Mouse (Mus musculus) left cerebral cortex, adult 8-10 months (tissue): Measurements from ENCODE around the gene Kcnj6. TPM values are rescaled to one million over a fixed set of nuclear protein-coding genes. Genes with fewer than 3 reads are reported as not detected.

ENCODE experiments used
- DNase-seq, 2 experiments: peaks; one replicate each; pipeline ENCODE4 v3.0.0; 2022; ENCODE audit warnings: low spot score in 2 of 2
- total RNA-seq, 4 experiments: library from RNA; stranded (reverse); gene quantifications; 2 replicates each; pipeline ENCODE4 v1.2.4; 2022

The Kcnj6 gene
- 10 to 100 TPM; 60.5 to 72.2 (median 66.7) TPM for total RNA-seq

DNA sequence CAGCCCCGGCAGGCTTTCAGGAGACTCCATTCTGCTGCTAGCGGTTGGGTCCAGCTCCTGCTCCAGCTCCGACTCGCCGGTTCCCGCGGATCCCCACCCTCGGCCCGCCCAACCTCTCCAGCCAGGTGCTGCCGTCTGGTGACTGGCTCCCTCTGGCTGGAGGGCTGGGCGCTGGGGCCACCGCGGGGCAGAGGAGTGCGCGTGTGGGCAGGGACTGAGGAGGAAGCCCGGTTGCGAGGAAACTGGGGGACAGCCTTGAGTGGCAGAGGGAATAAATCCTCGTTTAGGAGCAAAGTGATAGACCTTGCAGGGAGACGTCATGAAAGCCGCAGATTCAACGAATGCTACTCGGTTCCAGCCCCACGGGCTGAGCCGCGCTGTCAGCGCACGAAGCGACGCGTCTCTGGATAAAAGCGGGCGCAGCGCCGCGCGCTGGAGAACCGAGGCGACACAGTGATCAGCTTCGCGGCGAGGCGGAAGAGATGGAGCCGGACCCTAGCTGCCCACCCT is at the start of gene Kcnj6:
Gene Kcnj6, minus strand, starts transcription at position 362 of the 510 bp plus-strand sequence.
- peak; percentile 61 to 66 for DNase-seq

DNA sequence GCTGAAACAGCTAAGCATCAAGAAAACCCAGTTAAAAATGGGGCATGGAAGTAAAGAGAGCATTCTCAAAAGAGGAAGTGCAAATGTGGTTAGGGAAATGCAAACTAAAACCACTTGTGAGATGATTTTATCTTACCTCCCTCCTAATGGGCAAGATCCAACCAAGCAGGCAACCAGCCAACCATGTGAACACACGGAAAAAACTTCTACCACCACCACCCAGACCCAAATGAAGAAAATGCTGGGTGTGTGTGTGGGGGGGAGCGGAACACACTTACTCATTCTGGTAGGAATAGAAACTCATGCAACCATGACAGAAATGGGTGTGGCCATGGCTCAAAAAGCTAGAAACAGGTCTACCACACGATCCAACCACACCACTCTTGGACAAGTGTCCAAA is 12.4 kb upstream of the Kcnj6 start:
- no peak for DNase-seq

DNA sequence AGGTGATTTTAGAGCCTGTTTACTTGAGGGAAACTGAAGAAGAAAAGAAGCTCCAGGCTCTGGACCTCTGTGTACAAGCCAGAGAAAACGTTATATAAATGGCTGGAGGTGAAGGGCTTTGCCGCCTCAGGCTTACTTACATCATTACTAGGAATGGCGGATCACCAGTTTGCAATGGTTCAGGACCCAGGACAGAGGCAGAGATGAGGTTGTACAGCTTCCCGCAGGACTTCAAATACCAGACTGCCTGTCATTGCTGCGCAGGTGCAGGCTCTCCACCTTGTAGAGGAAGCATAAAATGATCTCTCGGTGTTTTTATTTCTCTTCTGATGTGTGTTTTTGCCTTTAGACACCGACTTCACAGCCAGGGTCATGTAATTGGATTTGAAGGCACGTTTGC is 7.1 kb upstream of the Kcnj6 start:
- DNase-seq, result no peak

DNA sequence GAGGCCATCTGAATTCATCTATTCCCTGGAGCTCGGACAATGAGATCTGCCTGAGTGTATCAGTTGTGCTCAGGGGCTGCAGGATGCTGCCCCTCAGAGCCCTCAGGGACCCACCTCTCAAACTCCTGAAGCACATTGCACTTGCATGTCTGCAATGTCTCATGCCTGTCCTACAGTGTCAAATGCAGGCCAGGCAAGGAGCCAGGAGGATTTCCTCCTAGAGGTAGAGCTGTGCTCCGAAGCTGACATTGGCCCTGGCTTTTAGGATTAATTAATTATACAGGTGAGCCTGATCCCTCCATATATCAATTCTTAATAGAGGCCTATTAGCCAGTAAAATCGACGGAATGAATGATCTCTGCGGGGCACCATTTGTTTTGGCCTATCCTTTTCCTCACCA is 2.0 kb upstream of the Kcnj6 start:
- no peak for DNase-seq

- no peak for DNase-seq
Observed at GRCm38 (mm10) chr16:94999019-94999418, 1.5 kb upstream of the Kcnj6 start.

GRCm38 (mm10) chr16:94996791-94997281 is 665 bp downstream of the Kcnj6 start:
- peak; percentile 23 to 34 for DNase-seq

DNA sequence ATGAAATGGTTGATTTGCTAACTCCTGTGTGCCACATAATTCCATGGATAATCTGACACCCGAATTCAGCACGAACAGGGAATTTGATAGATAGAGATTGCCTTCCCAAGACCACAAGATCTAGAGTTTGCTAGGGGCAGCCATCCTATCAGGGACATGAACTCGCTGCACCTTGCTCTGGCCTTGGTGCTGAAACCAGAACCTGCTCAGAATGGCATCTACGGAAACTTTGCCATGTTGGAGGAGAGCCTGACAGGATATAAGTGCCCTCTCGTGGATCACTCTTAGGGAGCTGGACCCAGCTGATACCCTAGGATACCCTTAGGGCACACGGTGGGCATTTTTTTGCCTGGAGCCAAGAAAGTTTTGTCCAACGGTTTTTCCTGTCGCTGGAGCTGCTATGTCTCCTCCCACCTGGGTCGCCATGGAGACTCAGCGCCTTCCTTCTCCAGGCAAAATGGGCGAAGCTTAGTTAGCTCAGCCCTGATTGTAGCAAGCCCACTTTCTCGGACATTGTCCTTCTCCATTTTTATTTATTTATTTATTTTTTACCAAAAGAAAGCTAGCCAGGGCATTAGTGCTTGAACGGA is 1.9 kb downstream of the Kcnj6 start:
- no peak for DNase-seq

DNA sequence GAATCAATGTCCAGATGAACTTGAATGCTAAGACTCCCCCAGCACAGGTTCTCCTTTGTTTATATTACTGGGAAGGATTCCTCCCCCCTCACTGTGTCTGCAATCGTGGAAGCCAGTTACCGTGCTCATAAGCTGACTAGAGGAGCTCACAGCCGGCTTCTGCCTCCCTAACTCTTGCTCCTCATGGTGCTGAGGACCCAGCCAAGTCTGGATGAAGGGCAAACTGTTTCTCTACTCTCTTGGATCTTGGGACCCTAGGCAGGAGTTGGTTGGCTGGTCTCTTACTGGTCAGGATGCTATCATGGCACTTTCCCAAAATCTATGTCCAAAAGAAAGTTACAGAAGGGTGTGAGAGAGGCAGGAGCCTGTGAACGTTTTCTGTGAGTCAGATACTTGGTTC is 2.6 kb downstream of the Kcnj6 start:
- DNase-seq, result no peak

DNA sequence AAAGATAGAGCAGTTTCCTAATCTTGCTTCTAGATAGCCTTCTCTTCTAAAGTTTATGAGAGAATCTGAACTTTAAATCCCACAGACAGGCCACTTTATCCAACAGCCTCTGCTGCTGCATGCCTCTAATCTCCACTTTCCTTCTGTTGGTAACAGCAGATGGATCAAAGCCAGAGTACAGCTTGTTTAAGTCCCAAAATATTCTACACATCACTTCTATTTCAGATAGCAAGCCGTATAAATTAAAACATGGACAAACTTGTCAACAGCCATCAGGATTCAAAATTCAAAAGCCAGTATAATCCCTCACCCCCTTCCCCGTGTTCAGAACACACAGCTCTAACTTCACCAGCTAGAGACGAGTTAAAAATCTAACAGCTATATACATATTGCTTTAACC is 3.4 kb downstream of the Kcnj6 start:
- no peak for DNase-seq

DNA sequence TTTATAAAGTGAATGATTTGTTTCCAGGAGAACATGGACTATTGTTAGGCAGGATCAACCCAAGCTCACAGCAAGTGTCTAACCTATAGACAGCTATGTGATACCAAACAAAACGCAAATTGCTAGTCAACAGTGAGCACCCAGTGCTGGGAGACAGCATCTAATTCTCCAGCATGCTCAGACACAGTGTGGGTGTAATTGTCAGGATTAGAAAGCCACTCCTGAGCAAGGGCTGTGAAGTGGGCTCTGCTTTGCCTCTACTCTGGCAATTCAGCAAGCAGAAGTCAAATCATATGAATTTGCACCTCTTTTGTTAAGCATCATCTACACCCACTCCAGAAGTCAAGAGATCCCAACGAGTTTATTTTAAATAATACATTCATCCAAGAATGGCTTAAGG is 7.4 kb downstream of the Kcnj6 start:
- DNase-seq, result peak in 1 of 2 experiments; percentile 21

GRCm38 (mm10) chr16:94986731-94987130 is 10.8 kb downstream of the Kcnj6 start:
- peak in 1 of 2 experiments; percentile 67 for DNase-seq

- no peak for DNase-seq
Observed at GRCm38 (mm10) chr16:94984263-94984662, 13.2 kb downstream of the Kcnj6 start.

- DNase-seq, result peak in 1 of 2 experiments; percentile 68
Observed at GRCm38 (mm10) chr16:94980374-94980773, 17.1 kb downstream of the Kcnj6 start.

- DNase-seq, result no peak
Observed at GRCm38 (mm10) chr16:94979499-94979898, 18.0 kb downstream of the Kcnj6 start.

GRCm38 (mm10) chr16:94972080-94972855 is 25.2 kb downstream of the Kcnj6 start:
- no peak for DNase-seq

DNA sequence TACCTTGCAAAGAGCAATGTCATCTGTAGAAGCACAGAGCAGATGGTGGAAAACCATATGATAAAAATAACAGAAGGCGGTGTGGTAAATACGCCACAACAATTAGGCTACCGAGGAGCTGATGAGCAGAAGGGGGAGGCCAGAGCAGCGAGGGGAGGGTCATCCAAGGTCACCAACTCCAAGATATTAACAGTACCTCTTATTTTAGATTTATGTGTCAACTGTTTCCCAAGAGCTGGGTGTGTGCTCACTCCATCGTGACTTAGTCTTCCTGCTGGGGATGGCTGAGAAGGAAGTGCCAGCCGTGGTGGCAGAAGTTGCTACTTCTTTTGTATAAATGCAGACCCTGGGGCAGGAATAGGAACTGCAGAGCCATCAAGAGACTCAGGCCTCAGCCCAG is 28.6 kb downstream of the Kcnj6 start:
- DNase-seq, result no peak

DNA sequence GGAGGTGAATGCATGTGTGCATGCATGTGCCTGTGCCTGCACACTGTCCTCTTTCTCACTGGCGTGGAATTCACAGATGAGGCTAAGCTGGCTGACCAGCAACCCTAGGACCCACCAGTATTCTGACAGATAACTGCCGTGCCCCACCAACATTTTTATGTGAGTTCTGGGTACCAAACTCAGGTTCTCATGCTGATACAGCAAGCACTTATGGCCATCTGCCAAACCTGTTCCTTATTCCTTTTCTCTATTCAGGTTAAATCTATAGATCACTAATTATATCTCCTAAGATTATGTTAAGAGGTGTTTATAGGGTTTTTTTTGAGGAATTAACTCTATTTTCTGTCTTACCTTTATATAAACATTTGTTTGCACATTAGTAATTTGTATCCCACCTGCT is 29.0 kb downstream of the Kcnj6 start:
- no peak for DNase-seq

DNA sequence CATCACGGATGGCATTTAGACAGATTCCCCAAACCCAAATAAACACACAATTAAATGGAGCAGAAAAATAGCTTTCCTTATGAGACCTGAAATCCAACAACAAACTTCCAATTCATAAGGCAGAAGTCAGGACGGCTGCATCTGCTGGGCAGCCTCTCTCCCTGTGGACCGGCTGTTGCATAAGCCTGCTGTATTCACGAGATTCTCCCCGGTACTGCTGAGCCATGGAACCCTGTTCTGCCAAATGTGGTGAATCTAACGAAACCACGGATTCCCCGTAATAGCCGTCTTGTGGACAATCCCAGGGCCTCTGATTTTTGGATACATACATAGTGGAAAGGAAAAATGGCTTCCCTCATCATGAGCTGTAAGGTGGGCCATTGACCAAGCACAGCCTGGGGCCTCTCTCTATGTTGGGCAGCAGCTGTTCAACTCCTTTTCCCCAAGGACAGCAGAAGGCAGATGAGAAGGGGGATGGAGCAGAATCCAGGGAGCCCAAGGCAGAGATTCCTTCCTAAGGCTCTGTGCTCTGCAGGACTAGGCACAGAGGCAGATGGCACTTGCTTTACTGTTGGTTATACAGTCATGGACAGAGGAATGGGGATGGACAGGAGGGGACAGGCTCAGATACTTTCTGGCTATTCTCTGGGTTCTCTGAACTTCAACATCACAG is 40.2 kb downstream of the Kcnj6 start:
- DNase-seq, result no peak

GRCm38 (mm10) chr16:94956410-94956809 is 41.1 kb downstream of the Kcnj6 start:
- no peak for DNase-seq

DNA sequence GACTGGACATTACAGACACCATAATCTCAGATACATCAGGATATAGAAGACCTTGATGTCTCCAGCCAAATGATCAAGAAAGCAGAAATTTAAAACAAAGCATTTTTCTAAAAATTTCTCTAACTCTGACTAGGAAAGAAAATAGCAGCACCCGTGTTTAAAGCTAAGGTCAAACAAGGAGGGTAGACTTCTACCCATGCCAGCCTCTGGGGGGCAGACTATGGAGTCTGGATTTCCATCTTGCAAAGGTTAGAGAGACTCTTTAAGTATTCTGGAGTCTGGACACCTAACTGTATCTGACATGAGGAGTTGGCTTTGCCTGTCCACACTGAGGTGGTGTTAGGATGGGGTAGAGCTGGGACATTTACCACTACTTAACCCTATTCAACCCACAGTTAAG is 44.2 kb downstream of the Kcnj6 start:
- DNase-seq, result no peak

DNA sequence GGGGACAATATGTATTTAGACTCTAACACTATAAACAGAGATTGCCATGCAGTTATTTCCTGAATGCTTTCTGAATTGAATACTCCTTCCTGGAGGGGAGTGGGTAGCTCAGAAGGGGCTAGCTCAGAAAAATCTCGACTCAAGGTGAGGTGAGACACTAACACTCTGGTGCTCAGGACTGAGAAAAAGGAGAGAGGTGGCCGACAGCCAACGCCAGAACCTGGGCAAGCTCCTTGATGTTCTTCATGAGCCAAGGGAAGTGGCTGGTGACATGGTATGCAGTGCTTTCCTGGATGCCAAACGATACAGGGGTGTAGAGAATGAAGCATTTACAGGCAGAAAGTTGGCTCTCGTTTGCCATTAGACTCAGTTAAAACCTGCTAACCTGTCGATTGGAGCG is 48.3 kb downstream of the Kcnj6 start:
- no peak for DNase-seq

DNA sequence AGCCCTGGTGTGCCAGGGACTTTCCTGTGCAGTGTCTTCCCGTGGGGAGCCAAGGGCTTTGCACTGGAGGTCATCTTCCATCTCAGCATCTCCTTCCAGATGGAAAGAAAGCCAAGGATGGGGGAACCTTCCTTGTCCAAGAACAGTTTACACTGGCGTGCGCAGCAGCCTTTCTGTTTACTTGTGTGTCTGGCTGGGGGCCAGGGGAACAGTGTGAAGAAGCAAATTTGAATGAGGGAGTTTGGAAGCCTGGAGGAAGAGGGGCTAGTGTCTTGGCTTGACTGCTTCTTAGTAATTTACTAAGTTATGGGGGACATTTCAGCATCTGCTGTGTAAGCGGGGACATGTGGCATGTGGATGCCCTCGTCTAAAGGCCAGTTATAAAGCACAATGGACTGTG is 50.7 kb downstream of the Kcnj6 start:
- DNase-seq, result no peak
